Mouse (Mus musculus): ENCODE data around the gene Scamp2. TPM values are rescaled to one million over a fixed set of nuclear protein-coding genes. Genes with fewer than 3 reads are reported as not detected.
A peak's percentile ranks its signal among the peaks of the same experiment; 100 is the strongest.

The Scamp2 gene
- polyA plus RNA-seq, 1 experiment from 2014 or later: 53.5 TPM

- peak within 1 kb of the TSS; percentile 92 for H3K4me3 ChIP-seq
- WGBS: 4% methylated on average over 45 of the region's 45 CpGs
- no peaks in the 10 kb centered on the region for H3K9me3 ChIP-seq
- H3K36me3 ChIP-seq: peaks cover 59% of the 10 kb centered on the region
- H3K4me1 ChIP-seq: peaks cover 13% of the 10 kb centered on the region
- DNase-seq (ENCODE audit: low spot score): peak; percentile 96
- H3K27ac ChIP-seq: peak within 1 kb of the TSS; percentile 95
- H3K27me3 ChIP-seq (ENCODE audit: insufficient read depth, poor library complexity, severe bottlenecking): no peaks in the 10 kb centered on the region
These were observed 23.6 kb upstream of the Scamp2 start, which contains the start of gene Fam219b for GRCm38 (mm10) chr9:57537044-57537727. Fam219b (plus strand) TSS chr9:57537528.

GRCm38 (mm10) chr9:57537728-57538181 is 23.0 kb upstream of the Scamp2 start:
- H3K4me1 ChIP-seq: peaks cover 13% of the 10 kb centered on the region
- peaks cover 59% of the 10 kb centered on the region for H3K36me3 ChIP-seq
- no peak for DNase-seq (ENCODE audit: low spot score)
- H3K4me3 ChIP-seq: peak overlapping the region; percentile 92
- WGBS: 0% methylated on average over 24 of the region's 24 CpGs
- H3K27me3 ChIP-seq (ENCODE audit: insufficient read depth, poor library complexity, severe bottlenecking): no peaks in the 10 kb centered on the region
- H3K9me3 ChIP-seq: no peaks in the 10 kb centered on the region
- peak overlapping the region; percentile 95 for H3K27ac ChIP-seq

DNA sequence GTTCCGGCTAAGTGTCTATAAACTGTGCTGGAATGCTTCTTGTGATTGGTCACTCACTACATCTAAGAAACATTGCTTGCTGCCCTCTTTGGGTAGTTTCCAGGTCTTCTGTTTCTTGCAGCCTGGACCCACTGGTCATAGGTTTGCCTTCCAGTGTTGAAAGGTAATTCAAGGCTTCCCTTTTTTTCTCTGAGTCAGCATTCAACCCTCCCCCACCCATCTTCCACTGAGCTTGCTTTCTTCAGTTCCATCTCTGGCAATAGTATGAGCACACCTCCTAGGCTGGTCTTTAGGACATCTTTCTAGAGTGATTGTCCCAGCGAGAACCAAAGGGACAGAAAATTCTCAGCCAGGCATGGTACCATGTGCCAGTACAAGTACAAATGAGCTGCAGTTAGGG is 21.2 kb upstream of the Scamp2 start:
- no peak overlapping the region for H3K27ac ChIP-seq
- 89% methylated on average over 2 of the region's 2 CpGs for WGBS
- no peaks in the 10 kb centered on the region for H3K27me3 ChIP-seq (ENCODE audit: insufficient read depth, poor library complexity, severe bottlenecking)
- no peak for DNase-seq (ENCODE audit: low spot score)
- H3K4me1 ChIP-seq: peaks cover 13% of the 10 kb centered on the region
- H3K36me3 ChIP-seq: peaks cover 61% of the 10 kb centered on the region
- H3K4me3 ChIP-seq: no peak overlapping the region
- H3K9me3 ChIP-seq: no peaks in the 10 kb centered on the region

DNA sequence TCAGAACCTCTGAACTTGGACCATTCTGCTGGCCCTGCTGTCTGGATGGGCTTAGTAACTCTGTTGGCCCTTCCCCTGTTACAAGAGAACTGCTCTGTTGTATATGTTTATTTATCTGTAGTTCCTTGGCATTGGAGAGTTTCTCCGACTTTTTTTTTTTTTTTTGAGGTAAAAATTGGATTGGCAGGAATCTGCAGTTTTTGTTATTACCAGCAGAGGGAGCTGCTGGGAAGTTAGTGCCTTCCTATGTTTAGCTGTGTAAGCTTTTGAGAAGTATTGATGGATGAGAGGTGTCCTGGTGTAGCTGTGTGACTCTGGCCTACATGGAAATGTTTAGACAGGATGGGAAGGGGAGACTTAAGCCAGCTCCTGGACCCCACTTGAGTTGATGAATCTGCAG is 19.4 kb upstream of the Scamp2 start:
- Histone ChIP-seq H3K27ac (no peak overlapping the region), H3K9me3 (no peaks in the 10 kb centered on the region), H3K27me3 (ENCODE audit: insufficient read depth, poor library complexity, severe bottlenecking) (no peaks in the 10 kb centered on the region), H3K4me3 (no peak overlapping the region), H3K36me3 (peaks cover 75% of the 10 kb centered on the region), H3K4me1 (peaks cover 13% of the 10 kb centered on the region)
- no peak for DNase-seq (ENCODE audit: low spot score)
- WGBS: 17% methylated on average over 1 of the region's 1 CpGs

DNA sequence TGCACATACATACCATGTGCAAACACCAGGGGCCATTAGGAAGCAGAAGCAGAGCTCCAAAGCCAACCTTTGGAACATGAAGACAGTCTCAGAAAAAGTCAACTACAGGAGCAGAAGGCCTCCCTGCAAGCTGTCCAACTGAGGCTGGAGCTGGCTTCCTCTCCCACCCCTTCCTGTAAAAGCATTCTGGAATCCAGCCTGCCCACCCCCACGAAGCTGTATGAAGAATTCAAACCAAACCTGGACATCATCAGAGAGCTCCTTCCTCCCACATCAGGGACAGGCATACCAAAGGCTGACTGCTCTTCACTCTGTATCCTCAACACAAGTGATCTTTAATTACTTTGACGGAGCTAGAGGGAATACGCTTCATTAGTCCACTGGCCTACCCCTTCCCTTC is 16.8 kb upstream of the Scamp2 start:
- H3K36me3 ChIP-seq: peaks cover 96% of the 10 kb centered on the region
- 77% methylated on average over 3 of the region's 3 CpGs for WGBS
- H3K27ac ChIP-seq: no peak overlapping the region

DNA sequence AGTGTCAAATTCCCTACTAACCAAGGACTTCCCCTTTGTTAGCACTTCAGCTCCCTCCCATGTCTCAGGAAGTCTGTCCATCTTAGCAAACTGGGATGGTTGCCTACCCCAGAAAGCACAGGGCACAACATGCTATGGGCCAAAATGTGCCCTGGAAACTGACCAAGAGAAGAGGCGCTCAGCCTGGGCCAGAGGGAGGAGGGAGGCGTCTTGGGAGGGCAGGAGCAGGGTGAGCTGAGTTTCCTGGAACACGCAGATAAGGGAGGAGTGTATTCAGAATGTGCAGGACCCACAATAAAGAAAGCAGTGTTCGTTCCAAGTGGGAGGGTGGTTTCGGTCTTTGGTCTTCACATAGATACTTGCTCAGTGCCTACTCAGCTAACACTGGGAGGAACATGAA is 13.5 kb upstream of the Scamp2 start:
- peaks cover 43% of the 10 kb centered on the region for H3K4me1 ChIP-seq
- H3K27ac ChIP-seq: no peak overlapping the region
- H3K27me3 ChIP-seq (ENCODE audit: insufficient read depth, poor library complexity, severe bottlenecking): no peaks in the 10 kb centered on the region
- peaks cover 84% of the 10 kb centered on the region for H3K36me3 ChIP-seq
- H3K9me3 ChIP-seq: no peaks in the 10 kb centered on the region
- H3K4me3 ChIP-seq: no peak overlapping the region
- DNase-seq (ENCODE audit: low spot score): no peak
- WGBS: 57% methylated on average over 5 of the region's 5 CpGs

More for the DNA sequence above, 16.8 kb upstream of the Scamp2 start:
- Histone ChIP-seq H3K9me3 (no peaks in the 10 kb centered on the region), H3K4me1 (peaks cover 19% of the 10 kb centered on the region), H3K4me3 (no peak overlapping the region), H3K27me3 (ENCODE audit: insufficient read depth, poor library complexity, severe bottlenecking) (no peaks in the 10 kb centered on the region)
- DNase-seq (ENCODE audit: low spot score): no peak

GRCm38 (mm10) chr9:57547869-57548268 is 12.9 kb upstream of the Scamp2 start:
- H3K36me3 ChIP-seq: peaks cover 78% of the 10 kb centered on the region
- no peak for DNase-seq (ENCODE audit: low spot score)
- peaks cover 43% of the 10 kb centered on the region for H3K4me1 ChIP-seq
- H3K27ac ChIP-seq: no peak overlapping the region
- H3K9me3 ChIP-seq: no peaks in the 10 kb centered on the region
- H3K27me3 ChIP-seq (ENCODE audit: insufficient read depth, poor library complexity, severe bottlenecking): no peaks in the 10 kb centered on the region
- H3K4me3 ChIP-seq: no peak overlapping the region
- WGBS: 84% methylated on average over 11 of the region's 11 CpGs

GRCm38 (mm10) chr9:57549186-57549585 is 11.6 kb upstream of the Scamp2 start:
- peaks cover 65% of the 10 kb centered on the region for H3K36me3 ChIP-seq
- H3K27ac ChIP-seq: no peak overlapping the region
- no peaks in the 10 kb centered on the region for H3K9me3 ChIP-seq
- peaks cover 48% of the 10 kb centered on the region for H3K4me1 ChIP-seq
- 93% methylated on average over 4 of the region's 4 CpGs for WGBS
- H3K4me3 ChIP-seq: no peak overlapping the region
- H3K27me3 ChIP-seq (ENCODE audit: insufficient read depth, poor library complexity, severe bottlenecking): no peaks in the 10 kb centered on the region
- DNase-seq (ENCODE audit: low spot score): no peak

DNA sequence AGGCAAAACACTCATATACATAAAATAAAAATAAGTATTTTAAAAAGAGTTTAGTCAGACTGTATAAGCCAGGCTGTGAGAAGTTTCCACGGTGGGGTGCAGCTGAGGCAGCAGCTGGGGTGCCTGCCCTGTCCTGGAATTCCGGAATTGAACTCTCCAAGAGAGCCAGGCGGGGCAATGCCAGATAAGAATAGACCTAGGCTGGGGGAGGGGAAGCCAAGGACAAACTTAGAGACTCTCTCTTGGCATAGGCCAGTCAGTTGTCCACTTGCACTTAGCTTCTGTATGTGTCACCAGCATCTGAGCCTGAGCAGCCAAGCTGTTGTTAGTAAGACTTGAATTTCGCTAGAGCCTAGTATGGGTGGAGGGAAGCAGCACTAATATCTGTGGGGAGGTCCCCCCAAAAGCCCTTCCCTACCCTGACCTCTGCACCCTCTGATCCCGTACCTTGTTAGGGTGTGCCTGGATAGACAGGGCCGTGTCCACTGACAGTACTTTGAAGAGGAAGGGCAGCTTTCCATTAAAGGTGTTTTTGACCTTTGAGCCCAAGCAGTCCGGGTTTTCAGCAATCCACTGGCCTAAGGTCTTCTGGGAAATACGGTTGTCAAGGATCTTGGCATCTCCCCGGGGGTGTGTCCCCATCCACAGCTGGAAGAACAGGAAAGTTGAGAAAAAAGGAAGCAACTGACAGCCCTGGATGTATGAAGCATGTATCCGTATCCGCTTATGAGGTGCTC is 10.4 kb upstream of the Scamp2 start:
- DNase-seq (ENCODE audit: low spot score): peak; percentile 90
- Histone ChIP-seq H3K36me3 (peaks cover 54% of the 10 kb centered on the region), H3K9me3 (no peaks in the 10 kb centered on the region), H3K27ac (peak overlapping the region; percentile 76), H3K4me1 (peaks cover 51% of the 10 kb centered on the region), H3K27me3 (ENCODE audit: insufficient read depth, poor library complexity, severe bottlenecking) (no peaks in the 10 kb centered on the region), H3K4me3 (peak overlapping the region; percentile 20)
- WGBS: 56% methylated on average over 11 of the region's 11 CpGs

DNA sequence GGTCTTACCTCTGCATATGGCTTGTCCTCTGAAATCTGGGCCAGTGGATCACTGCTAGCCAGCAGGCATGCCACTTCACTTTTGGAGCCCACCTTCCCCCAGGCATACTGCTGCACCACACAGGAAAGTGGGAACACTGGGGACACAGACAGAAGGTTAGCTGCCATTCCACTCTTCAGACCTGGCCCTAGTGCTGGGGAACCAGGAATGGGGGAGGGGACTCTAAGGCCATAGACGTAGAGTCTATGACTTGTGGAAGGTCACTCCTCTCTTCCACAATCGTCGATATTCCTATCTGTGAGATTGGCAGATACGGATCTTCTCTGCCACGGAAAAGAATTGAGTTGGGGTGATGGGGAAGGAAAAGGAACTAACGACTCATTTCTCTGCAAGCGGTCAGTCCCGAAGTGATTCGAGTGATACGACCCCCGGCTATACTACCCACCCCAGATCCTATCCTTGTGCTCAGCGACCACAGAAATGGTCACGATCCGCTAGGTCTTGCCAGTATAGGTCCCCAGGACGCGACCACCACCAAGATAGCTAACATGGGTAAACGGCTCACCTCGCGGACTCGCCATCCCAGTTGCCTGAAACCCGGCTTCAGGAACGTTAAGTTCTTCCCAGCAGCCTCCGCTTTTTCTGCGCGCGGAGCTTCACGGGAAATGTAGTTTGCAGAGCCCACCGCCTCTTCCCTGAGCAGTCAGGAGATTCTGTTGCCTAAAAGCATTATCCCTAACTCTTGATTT is 8.4 kb upstream of the Scamp2 start, which contains the start of gene Mpi:
Mpi (minus strand) TSS at position 625 of the 749 bp plus-strand sequence.
- Histone ChIP-seq H3K4me1 (peaks cover 51% of the 10 kb centered on the region), H3K27ac (peak within 1 kb of the TSS; percentile 86)
- under 1% methylated on average over 28 of the region's 28 CpGs for WGBS

DNA sequence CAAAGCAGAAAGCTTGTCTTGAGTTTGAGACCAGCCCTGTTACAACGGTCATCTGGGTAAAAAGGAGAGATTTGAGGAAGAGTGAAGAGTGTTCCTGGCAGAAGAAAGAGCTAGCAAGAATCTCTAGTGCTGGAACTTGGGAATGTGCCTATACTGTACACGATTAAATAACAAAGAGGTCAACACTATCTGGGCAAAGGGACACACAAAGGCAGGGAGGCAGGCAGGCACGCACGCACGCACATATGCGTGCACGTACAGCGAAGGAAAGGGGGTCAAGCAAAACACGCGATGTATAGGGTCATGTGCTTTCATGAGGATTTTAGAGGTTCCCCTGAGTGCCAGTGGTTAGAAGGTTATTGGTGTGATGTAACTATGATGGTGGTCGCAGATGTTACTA is 7.6 kb upstream of the Scamp2 start:
- H3K36me3 ChIP-seq: peaks cover 27% of the 10 kb centered on the region
- no peaks in the 10 kb centered on the region for H3K27me3 ChIP-seq (ENCODE audit: insufficient read depth, poor library complexity, severe bottlenecking)
- H3K9me3 ChIP-seq: no peaks in the 10 kb centered on the region
- H3K4me3 ChIP-seq: no peak overlapping the region
- no peak overlapping the region for H3K27ac ChIP-seq
- peaks cover 44% of the 10 kb centered on the region for H3K4me1 ChIP-seq
- no peak for DNase-seq (ENCODE audit: low spot score)
- WGBS: 66% methylated on average over 11 of the region's 11 CpGs

More for the DNA sequence above, 8.4 kb upstream of the Scamp2 start, which contains the start of gene Mpi:
- no peaks in the 10 kb centered on the region for H3K27me3 ChIP-seq (ENCODE audit: insufficient read depth, poor library complexity, severe bottlenecking)
- DNase-seq (ENCODE audit: low spot score): peak; percentile 86
- H3K4me3 ChIP-seq: peak within 1 kb of the TSS; percentile 81
- H3K36me3 ChIP-seq: peaks cover 35% of the 10 kb centered on the region
- H3K9me3 ChIP-seq: no peaks in the 10 kb centered on the region

DNA sequence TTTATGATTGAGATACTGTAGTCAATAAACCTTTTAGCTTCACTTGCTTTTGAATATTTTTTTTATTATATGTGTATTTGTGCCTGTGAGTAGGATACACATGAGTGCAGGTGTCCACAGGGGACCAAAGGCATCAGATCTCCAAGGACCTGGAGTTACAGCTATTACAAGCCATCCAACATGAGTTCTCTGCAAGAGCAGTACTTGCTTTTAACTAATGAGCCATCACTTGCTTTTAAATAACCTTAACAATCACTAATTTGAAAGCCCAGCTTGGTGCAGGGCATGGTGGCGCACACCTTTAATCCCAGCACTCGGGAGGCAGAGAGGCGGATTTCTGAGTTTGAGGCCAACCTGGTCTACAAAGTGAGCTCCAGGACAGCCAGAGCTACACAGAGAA is 6.0 kb upstream of the Scamp2 start:
- no peak overlapping the region for H3K27ac ChIP-seq
- DNase-seq (ENCODE audit: low spot score): no peak
- no peaks in the 10 kb centered on the region for H3K9me3 ChIP-seq
- peaks cover 10% of the 10 kb centered on the region for H3K36me3 ChIP-seq
- 52% methylated on average over 3 of the region's 3 CpGs for WGBS
- no peak overlapping the region for H3K4me3 ChIP-seq
- H3K4me1 ChIP-seq: peaks cover 28% of the 10 kb centered on the region
- H3K27me3 ChIP-seq (ENCODE audit: insufficient read depth, poor library complexity, severe bottlenecking): no peaks in the 10 kb centered on the region

- WGBS: 73% methylated on average over 3 of the region's 3 CpGs
- Histone ChIP-seq H3K27me3 (ENCODE audit: insufficient read depth, poor library complexity, severe bottlenecking) (no peaks in the 10 kb centered on the region), H3K9me3 (no peaks in the 10 kb centered on the region), H3K36me3 (no peaks in the 10 kb centered on the region), H3K4me1 (peaks cover 20% of the 10 kb centered on the region), H3K4me3 (no peak overlapping the region), H3K27ac (no peak overlapping the region)
- DNase-seq (ENCODE audit: low spot score): no peak
These were observed 3.5 kb upstream of the Scamp2 start for GRCm38 (mm10) chr9:57557215-57557614.

All from heart, embryonic 10.5 days (tissue).